Mouse (Mus musculus): ENCODE measurements around the gene Rnf41. TPM values are rescaled to one million over a fixed set of nuclear protein-coding genes. Genes with fewer than 3 reads are reported as not detected.

The Rnf41 gene
- polyA plus RNA-seq, 1 experiment from 2014 or later = 45.4 TPM

DNA sequence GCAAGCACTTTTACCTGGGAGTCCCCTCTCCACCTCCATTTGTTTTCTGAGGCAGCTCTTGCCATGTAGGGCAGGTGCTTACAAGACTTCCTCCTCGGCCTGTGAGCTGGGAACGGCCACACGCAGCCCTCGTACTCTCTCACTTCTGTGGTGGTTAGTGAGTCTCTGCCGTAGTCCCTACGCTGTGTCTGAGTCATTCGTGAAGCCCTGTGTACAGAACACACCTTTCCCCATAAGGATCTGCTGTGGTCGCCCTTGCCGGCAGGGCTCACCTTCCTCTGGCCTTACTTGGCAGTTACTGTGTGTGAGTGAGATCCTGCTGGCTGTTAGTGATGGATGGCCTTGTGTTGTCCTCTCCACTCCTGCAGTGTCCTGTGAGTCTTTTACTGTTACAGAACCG lies 23.2 kb downstream of the Rnf41 start:
- no peak for ATAC-seq (ENCODE audit: insufficient number of reproducible peaks, insufficient read depth, low FRiP score, low TSS enrichment, low read depth)
- no peaks in the 10 kb centered on the region for H3K27me3 ChIP-seq
- H3K4me2 ChIP-seq = no peak overlapping the region
- no peaks in the 10 kb centered on the region for H3K9me3 ChIP-seq
- no peak overlapping the region for H3K4me3 ChIP-seq
- H3K36me3 ChIP-seq = peaks cover 89% of the 10 kb centered on the region
- no peaks in the 10 kb centered on the region for H3K4me1 ChIP-seq
- H3K27ac ChIP-seq = no peak overlapping the region
- 89% methylated on average over 10 of the region's 10 CpGs for WGBS
- no peak overlapping the region for H3K9ac ChIP-seq

DNA sequence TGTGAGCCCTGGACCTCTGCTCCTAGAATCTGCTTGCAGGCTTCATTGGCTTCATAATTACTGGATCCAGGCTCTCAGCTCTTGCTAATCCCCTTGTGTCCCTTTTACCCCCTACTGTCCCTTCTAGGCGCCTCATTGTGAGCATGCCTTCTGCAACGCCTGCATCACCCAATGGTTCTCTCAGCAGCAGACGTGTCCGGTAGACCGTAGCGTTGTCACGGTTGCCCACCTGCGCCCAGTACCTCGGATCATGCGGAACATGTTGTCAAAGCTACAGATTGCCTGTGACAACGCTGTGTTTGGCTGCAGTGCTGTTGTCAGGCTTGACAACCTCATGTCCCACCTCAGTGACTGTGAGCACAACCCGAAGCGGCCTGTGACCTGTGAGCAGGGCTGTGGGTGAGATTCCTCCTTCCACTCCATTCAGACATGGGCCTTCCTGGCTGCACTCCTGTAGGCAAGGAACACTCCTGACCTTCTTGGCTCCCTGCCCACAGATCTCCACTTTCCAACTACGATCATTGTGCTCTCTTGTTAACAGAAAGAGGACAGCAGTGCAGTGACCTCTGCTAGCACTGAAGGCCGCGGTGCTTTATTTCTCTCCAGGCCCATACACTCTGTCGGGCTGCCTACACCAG lies 23.8 kb downstream of the Rnf41 start:
- Histone ChIP-seq H3K9ac (no peak overlapping the region), H3K4me3 (no peak overlapping the region), H3K9me3 (no peaks in the 10 kb centered on the region), H3K27ac (no peak overlapping the region), H3K36me3 (peaks cover 89% of the 10 kb centered on the region), H3K27me3 (no peaks in the 10 kb centered on the region), H3K4me2 (no peak overlapping the region), H3K4me1 (no peaks in the 10 kb centered on the region)
- no peak for ATAC-seq (ENCODE audit: insufficient number of reproducible peaks, insufficient read depth, low FRiP score, low TSS enrichment, low read depth)
- 91% methylated on average over 17 of the region's 17 CpGs for WGBS

- Histone ChIP-seq H3K9ac (no peak overlapping the region), H3K4me3 (no peak overlapping the region), H3K4me1 (no peaks in the 10 kb centered on the region), H3K27ac (no peak overlapping the region), H3K4me2 (no peak overlapping the region), H3K9me3 (no peaks in the 10 kb centered on the region), H3K27me3 (no peaks in the 10 kb centered on the region), H3K36me3 (peaks cover 89% of the 10 kb centered on the region)
- no peak for ATAC-seq (ENCODE audit: insufficient number of reproducible peaks, insufficient read depth, low FRiP score, low TSS enrichment, low read depth)
- 84% methylated on average over 5 of the region's 5 CpGs for WGBS
Measured at GRCm38 (mm10) chr10:128435873-128436272, 24.4 kb downstream of the Rnf41 start.

- Histone ChIP-seq H3K4me1 (no peaks in the 10 kb centered on the region), H3K9me3 (no peaks in the 10 kb centered on the region), H3K9ac (no peak overlapping the region), H3K36me3 (peaks cover 89% of the 10 kb centered on the region), H3K4me3 (no peak overlapping the region), H3K27me3 (no peaks in the 10 kb centered on the region), H3K4me2 (no peak overlapping the region), H3K27ac (no peak overlapping the region)
- no peak for ATAC-seq (ENCODE audit: insufficient number of reproducible peaks, insufficient read depth, low FRiP score, low TSS enrichment, low read depth)
- 93% methylated on average over 8 of the region's 8 CpGs for WGBS
Measured at GRCm38 (mm10) chr10:128436376-128436775, 24.9 kb downstream of the Rnf41 start.

GRCm38 (mm10) chr10:128438675-128439279 lies 27.3 kb downstream of the Rnf41 start:
- Histone ChIP-seq H3K27ac (no peak overlapping the region), H3K4me1 (no peaks in the 10 kb centered on the region), H3K4me2 (no peak overlapping the region), H3K27me3 (no peaks in the 10 kb centered on the region), H3K9ac (no peak overlapping the region), H3K9me3 (no peaks in the 10 kb centered on the region), H3K4me3 (no peak overlapping the region), H3K36me3 (peaks cover 82% of the 10 kb centered on the region)
- no peak for ATAC-seq (ENCODE audit: insufficient number of reproducible peaks, insufficient read depth, low FRiP score, low TSS enrichment, low read depth)
- WGBS = 78% methylated on average over 10 of the region's 10 CpGs

DNA sequence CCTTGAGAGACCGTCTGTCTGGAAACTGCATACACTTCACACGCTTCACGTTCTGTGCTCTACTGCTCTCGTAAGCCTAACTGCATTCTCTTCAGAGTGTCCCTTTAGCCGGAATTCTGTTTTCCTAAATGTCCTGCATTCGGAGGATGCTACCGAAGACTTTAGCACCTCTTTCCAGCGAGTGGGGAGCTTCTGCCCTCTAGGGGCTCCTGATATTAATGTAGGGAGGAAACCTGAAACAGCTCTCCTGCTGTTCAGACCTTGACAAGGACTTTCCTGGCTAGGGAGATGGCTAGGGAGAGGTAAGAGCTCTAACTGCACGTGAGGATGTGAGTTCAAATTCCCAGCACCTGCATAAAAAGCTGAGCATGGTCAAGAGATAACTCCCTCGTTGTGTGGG lies 28.9 kb downstream of the Rnf41 start:
- Histone ChIP-seq H3K27ac (no peak overlapping the region), H3K36me3 (peaks cover 67% of the 10 kb centered on the region), H3K9me3 (no peaks in the 10 kb centered on the region), H3K27me3 (no peaks in the 10 kb centered on the region), H3K4me3 (no peak overlapping the region), H3K9ac (no peak overlapping the region), H3K4me1 (no peaks in the 10 kb centered on the region), H3K4me2 (no peak overlapping the region)
- no peak for ATAC-seq (ENCODE audit: insufficient number of reproducible peaks, insufficient read depth, low FRiP score, low TSS enrichment, low read depth)
- WGBS = 71% methylated on average over 10 of the region's 10 CpGs

DNA sequence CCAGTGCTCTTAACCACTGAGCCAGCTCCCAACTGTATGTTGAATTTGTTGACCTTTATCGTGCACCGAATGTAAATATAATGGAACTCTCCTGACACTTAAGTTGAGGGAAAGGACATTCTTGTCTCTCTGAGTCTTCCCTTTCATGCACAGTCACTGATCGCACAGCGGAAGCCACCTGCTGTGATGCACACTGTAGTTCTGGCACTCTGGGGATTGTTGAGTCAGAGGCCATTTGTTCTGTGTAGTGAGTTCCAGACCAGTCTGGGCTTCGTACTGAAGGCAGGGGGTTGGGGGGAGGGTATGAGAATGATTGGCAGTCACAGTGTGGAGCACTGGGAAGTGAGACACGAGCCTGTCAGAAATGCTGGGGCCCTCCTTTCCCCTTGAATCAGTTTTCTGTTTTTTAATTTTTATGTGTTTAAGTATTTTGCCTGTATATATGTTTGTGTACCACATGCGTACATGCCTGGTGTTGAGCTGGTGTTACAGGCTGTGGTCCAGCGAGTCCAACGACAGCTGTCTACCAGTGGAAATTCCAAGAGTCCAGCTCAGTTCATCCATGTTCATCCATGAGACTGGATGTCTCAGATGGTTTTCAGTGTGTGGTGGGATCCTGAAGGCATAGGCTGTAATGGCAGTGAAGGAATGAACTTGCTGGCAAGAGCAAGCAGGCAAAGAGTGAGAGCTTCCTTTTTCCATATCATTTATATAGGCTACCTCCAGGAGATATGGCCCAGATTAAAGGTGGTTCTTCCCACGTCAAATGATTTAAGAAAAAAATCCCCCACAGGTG lies 30.1 kb downstream of the Rnf41 start:
- Histone ChIP-seq H3K27me3 (no peaks in the 10 kb centered on the region), H3K4me3 (no peak overlapping the region), H3K27ac (no peak overlapping the region), H3K9me3 (no peaks in the 10 kb centered on the region), H3K4me2 (no peak overlapping the region), H3K4me1 (no peaks in the 10 kb centered on the region), H3K36me3 (peaks cover 56% of the 10 kb centered on the region), H3K9ac (no peak overlapping the region)
- WGBS = 89% methylated on average over 10 of the region's 10 CpGs
- no peak for ATAC-seq (ENCODE audit: insufficient number of reproducible peaks, insufficient read depth, low FRiP score, low TSS enrichment, low read depth)

DNA sequence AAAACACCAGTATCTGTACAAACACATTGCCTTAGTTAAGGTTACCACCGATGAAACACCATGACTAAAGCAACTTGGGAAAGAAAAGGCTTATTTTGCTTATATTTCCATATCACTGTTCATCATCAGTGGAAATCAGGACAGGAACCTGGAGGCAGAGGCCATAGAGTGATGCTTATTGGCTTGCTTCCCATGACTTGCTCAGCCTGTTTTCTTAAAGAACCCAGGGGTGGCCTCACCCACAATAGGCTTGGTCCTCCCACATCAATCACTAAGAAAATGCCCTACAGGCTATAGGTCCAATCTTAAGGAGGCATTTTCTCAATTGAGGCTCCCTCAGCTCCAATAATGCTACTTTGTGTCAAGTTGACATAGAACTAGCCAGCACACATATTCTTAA lies 31.3 kb downstream of the Rnf41 start:
- 64% methylated on average over 1 of the region's 1 CpGs for WGBS
- Histone ChIP-seq H3K4me1 (no peaks in the 10 kb centered on the region), H3K4me2 (no peak overlapping the region), H3K36me3 (peaks cover 45% of the 10 kb centered on the region), H3K9me3 (no peaks in the 10 kb centered on the region), H3K27ac (no peak overlapping the region), H3K9ac (no peak overlapping the region), H3K27me3 (no peaks in the 10 kb centered on the region), H3K4me3 (no peak overlapping the region)
- ATAC-seq (ENCODE audit: insufficient number of reproducible peaks, insufficient read depth, low FRiP score, low TSS enrichment, low read depth) = no peak

DNA sequence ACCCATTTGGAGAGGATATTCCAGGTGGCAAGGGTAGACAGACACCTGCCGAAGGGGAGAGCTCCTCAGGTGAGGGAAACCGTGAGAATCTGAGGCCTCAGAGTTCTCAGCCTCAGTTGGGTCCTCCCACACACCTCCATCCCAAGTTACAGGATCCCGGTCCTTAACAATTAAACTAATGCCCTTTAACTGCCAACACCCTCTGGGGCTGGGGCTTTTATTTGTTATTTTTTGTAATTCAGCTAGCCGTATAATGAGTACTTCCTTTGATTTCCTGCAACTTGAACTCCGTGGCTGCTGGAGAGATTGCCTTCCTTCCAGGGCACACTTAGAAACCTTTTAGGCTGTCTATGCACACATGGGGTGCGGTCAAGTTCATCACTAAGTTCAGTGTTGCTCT lies 32.9 kb downstream of the Rnf41 start:
- H3K9me3 ChIP-seq = no peaks in the 10 kb centered on the region
- H3K4me3 ChIP-seq = no peak overlapping the region
- ATAC-seq (ENCODE audit: insufficient number of reproducible peaks, insufficient read depth, low FRiP score, low TSS enrichment, low read depth) = no peak
- H3K4me2 ChIP-seq = no peak overlapping the region
- H3K36me3 ChIP-seq = peaks cover 29% of the 10 kb centered on the region
- H3K27ac ChIP-seq = no peak overlapping the region
- WGBS = 62% methylated on average over 6 of the region's 6 CpGs
- no peak overlapping the region for H3K9ac ChIP-seq
- no peaks in the 10 kb centered on the region for H3K4me1 ChIP-seq
- no peaks in the 10 kb centered on the region for H3K27me3 ChIP-seq

GRCm38 (mm10) chr10:128445407-128445806 lies 34.0 kb downstream of the Rnf41 start:
- H3K27ac ChIP-seq = no peak overlapping the region
- ATAC-seq (ENCODE audit: insufficient number of reproducible peaks, insufficient read depth, low FRiP score, low TSS enrichment, low read depth) = no peak
- no peak overlapping the region for H3K9ac ChIP-seq
- H3K4me3 ChIP-seq = no peak overlapping the region
- no peaks in the 10 kb centered on the region for H3K9me3 ChIP-seq
- peaks cover 19% of the 10 kb centered on the region for H3K36me3 ChIP-seq
- no peaks in the 10 kb centered on the region for H3K27me3 ChIP-seq
- no peak overlapping the region for H3K4me2 ChIP-seq
- 89% methylated on average over 4 of the region's 4 CpGs for WGBS
- no peaks in the 10 kb centered on the region for H3K4me1 ChIP-seq

DNA sequence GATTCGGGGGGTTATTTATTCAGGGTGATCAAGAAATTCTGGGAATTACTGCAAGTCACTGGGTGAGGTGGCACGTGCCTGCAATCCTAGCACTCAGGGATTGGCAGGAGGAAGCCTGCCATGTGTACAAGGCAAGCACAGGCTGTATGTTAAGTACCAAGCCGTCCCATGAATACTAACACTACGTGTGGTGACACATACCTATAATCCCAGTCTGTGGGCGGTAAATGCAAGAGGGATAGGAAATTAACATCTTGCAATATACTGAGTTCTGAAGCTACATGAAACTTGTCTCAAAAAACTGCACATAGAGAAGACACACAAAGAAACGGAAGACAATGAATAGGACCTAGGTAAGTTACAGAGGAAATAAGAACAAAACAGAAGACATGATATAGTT lies 39.6 kb downstream of the Rnf41 start:
- 75% methylated on average over 6 of the region's 6 CpGs for WGBS
- Histone ChIP-seq H3K27me3 (no peaks in the 10 kb centered on the region), H3K27ac (no peak overlapping the region), H3K4me1 (no peaks in the 10 kb centered on the region), H3K4me2 (no peak overlapping the region), H3K9ac (no peak overlapping the region), H3K36me3 (no peaks in the 10 kb centered on the region), H3K9me3 (no peaks in the 10 kb centered on the region), H3K4me3 (no peak overlapping the region)
- ATAC-seq (ENCODE audit: insufficient number of reproducible peaks, insufficient read depth, low FRiP score, low TSS enrichment, low read depth) = no peak

GRCm38 (mm10) chr10:128454471-128454870 lies 43.0 kb downstream of the Rnf41 start:
- Histone ChIP-seq H3K4me1 (no peaks in the 10 kb centered on the region), H3K27me3 (no peaks in the 10 kb centered on the region), H3K27ac (no peak overlapping the region), H3K4me2 (no peak overlapping the region), H3K36me3 (no peaks in the 10 kb centered on the region), H3K9me3 (no peaks in the 10 kb centered on the region), H3K9ac (no peak overlapping the region), H3K4me3 (no peak overlapping the region)
- ATAC-seq (ENCODE audit: insufficient number of reproducible peaks, insufficient read depth, low FRiP score, low TSS enrichment, low read depth) = no peak
- 68% methylated on average over 3 of the region's 3 CpGs for WGBS

All from embryonic facial prominence, embryonic 13.5 days (tissue).